Mouse (Mus musculus) G1E (cell line): ENCODE results near the gene Pgrmc2.

Experiments
- CTCF ChIP-seq: IDR thresholded peaks from 2 replicates; pipeline ENCODE4 v1.5.1; 2012; ENCODE audit warnings: low read depth, low read length, inconsistent platforms, mixed read lengths
- POLR2AphosphoS5 ChIP-seq: IDR thresholded peaks from 2 replicates; pipeline ENCODE4 v1.6.1; 2012; ENCODE audit warnings: low read depth, low read length, inconsistent platforms; ENCODE audit not compliant: insufficient replicate concordance
- TAL1 ChIP-seq: conservative IDR thresholded peaks from 2 replicates; pipeline ENCODE4 v1.6.1; 2012; ENCODE audit warnings: low read depth, low read length, inconsistent platforms, mixed read lengths

DNA sequence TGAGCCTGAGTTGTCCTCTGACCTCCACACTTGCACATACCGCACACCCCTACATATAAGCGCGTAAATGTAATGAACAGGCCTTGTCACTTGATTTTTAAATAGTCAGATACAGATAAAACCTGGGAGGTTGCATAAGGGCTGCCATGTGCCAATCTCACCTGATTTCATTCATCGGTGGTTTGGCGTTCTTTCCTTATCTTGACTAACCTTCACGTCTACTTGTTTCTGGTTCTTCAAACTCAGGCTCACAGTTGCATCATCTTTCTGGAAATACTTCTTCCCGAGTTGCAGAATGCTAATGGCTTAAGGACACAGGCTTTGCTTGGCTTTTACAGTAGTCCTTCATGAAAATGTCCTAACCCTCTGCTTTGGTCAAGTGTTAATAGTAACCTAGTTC, 62.2 kb downstream of the Pgrmc2 start:
- TF ChIP-seq CTCF (no peak), TAL1 (no peak), POLR2AphosphoS5 (no peak)
